Mouse (Mus musculus): ENCODE results near the gene Zfp648. TPM values are rescaled to one million over a fixed set of nuclear protein-coding genes. Genes with fewer than 3 reads are reported as not detected.

Zfp648 gene
- not detected for total RNA-seq (2023)

DNA sequence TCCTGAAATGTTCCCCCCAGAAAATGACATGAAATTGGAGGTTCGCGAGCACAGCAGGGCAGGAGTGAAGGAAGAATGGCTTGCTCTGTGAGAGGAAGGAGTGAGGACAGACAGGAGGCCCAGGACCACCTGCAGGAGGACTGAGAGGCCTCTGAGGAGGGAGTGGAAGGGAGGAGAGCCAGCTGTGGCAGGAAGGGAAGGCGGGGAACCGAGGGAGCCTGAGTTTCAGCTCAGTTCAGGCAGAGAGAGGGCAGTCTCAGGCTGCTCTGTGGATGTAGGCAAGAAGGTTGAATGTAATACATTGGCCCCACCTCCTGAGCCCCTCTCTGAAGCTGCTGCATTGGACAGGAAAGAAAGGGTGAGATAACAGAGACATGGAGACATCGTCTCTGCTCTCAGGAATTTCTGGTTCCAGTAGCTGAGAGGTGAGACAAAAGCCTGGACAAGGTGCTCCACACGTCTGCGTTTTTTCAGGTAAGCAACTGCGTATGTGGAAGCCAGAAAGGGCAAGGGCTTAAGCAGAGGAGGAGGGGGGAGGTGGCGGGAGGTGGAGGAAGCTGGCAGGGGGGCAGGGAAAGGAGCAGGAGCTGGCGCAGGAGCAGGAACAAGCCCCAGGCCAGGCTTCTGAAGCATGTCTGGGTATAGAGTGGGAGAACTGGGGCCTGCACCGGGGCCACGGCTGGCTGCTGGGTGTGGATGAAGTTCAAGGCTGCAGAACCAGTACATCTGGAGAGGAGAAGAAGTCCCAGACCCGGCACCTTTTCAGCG is at the start of gene Zfp648:
Gene Zfp648 (plus strand): TSS at position 233 of the 768 bp plus-strand sequence.

